Mouse (Mus musculus) cerebellum, adult 9-10 months (tissue): ENCODE measurements at regions not wholly inside any gene's neighbourhood (a gene's known extent, or its start where the extent isn't known, plus 50 kb on each side); places are given as distances from the start of the nearest gene placed in this dataset.

Experiments used
- DNase-seq: peaks from one replicate; pipeline ENCODE4 v3.0.0; 2022

DNA sequence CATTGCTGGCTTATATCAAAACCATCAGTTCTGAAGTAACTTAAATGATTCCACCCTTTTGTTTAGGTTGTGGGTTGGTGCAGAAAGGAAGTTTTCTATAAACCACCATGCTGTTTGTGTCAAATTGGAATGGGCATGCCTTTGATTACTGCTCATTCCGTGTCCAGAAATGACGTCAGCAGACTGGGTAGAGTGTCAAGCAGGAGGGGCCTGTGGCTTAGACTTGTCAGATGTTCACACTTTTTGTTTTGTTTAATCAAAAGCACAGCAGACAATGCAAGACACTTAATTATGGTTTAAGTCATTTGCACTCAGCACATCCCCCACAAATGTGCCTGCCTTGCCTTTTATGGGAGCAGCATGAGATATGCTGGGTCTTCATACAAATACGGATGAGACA, 120.5 kb upstream of the Jag1 start:
- no peak for DNase-seq

DNA sequence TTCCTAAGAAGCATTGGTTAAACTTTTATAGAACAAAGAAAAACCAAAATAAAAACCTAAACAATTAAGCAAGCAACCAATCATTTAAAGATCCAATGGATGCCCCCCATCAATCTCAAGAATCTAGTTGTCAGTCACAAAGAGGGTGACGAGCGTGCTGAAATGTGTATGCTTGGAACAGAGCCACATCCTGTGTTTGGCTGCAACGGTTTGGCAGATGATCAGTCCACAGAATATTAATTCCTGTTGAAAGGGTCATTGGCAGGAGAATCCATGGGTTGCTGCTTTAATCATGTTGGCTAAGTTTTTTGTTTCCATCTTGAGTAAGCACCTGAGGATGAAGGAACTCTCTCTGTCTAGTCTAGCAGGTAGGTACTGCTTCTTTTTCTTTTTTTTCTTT, 117.5 kb upstream of the Jag1 start:
- DNase-seq, result no peak

DNA sequence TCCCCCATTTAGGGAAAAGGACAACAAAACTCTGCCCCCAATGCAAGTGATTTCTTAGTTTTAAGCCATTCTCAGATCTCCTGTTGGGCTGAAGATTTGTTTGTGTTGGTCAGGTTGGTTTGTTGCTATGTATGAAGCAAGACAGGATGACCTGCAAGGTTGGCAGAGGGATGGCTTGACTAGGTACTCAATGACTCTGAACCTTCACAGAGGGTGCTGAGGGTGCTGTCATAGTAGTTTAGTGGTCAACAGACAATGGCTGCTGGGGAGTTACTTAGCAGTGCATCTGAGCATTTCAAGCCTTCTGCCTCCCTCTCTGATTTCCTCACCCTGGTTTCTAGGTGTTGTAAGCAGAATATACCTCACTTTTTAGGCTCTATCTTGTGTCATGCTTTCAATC, 114.7 kb upstream of the Jag1 start:
- DNase-seq, result no peak

DNA sequence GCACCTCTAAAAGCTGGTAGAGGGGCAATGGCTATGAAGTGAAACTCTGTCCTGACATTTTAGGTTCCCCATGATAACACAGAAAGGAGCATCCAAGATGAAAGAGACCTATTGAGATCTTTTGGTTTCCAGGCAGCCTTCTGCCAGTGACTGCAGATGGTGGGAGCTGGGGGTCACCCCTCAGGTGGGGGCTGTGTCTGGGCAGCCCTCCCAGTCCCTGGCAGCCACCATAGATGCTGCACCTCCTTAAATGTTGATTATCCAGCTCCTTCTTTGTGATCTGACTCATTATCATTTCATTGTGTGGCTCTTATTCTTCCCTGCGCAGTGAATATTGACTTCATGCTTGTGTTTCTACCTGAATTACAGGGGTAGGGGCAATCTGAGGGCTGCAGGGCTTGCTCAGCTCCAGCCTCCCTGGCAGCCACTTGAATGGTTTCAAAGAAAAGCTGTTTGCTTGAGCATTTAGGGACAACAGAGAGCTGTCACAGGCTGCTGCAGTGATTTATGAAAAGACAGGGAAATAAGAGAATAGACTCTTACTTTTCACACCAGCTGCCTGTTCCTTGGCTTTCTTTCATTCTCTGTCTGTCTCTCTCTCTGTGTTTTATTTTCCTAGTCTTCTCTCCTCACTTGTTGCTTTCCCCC, 113.1 kb upstream of the Jag1 start:
- DNase-seq, result no peak

DNA sequence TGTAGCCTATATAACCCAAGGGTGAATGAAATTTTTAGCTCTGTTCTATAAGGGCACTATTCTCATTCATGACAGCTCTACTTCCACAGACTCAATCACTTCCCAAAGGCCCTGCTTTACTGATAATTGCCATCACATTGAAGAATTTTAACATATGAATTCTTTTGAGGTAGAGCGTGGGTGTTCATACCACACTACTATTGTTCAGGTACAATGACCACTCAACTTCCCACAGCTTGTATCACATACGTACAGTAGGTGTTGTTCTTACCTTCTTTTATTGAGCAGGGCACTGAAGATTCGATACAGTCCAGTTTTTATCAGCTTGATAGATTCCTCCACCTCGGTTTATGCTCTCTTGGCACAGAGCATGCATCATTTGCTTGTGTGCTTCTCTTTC, 111.1 kb upstream of the Jag1 start:
- no peak for DNase-seq

DNA sequence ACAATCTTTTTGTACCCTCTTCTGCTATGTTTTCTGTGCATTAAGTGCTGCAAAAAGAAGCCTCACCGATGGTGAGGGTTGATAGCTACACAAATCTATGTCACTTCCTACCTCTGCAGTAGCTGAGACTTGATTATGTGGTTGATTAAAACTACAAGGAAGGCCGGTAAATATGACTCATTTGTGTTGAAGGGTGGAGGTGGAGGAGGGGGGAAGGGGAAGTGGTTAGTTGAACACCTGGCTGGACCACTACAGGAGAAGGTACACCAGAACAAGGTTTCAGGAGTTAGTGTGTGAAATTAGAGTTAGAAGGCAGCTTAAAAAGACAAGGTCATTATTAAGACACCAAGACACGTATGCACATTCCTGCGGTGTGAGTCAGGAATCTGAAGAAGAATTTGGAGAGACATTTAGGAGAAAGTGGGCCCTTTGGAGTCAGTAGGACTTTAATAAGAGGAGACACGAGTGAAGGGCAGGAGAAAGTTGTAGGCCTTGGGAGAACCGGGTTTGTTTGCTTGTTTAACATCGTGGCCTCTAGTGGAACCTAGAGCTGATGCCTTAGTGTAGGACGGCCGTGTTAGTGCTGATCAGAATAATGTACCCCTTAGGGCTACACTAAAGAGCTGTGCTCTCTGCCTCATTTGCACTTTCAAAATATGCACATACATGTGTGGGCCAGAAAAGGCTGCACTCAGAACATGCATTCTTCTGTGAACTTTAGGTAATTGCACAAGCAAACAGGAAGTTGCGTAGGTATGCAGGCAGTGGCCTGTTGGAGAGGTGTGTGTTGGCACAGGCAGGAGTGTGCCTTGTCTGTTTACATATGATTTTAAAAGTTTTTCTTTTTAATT, 108.5 kb upstream of the Jag1 start:
- no peak for DNase-seq

DNA sequence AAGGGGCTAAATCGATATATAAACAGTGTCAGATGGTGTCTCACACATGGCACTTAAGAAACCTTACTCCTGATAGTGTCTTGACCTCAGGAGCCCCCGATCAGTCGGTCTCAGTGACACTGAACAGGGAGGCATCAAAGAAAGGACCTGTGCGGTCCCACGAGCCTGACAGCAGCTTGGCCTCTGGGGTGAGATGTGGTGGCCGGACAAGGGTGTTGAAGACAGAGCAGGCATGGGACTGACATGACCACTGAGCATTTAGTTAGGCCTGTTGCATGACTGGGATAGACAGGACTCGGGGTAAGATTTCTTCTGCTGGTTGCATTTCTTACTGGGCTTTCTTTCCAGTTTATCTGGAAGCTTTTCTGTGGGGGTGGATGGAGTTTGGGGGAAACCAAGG, 99.3 kb upstream of the Jag1 start:
- no peak for DNase-seq

DNA sequence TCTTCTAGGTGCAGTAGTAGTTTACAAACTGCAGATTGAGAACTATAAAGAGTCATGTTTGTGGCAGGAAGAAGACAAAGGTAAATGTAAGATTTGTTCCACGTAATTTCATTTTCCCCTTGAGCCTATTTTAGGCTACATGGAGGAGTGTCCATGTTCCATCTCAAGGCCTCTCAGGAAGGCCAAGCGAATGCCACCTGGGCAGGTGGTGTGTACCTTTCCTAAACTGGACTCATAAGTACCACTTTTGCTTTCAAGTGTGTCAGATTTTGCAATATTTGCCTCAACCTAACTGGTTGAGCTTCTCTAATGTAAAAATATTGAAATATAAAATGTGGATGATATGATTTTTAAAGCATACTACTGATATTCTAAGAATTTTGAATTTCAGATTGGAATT, 91.4 kb upstream of the Jag1 start:
- no peak for DNase-seq

DNA sequence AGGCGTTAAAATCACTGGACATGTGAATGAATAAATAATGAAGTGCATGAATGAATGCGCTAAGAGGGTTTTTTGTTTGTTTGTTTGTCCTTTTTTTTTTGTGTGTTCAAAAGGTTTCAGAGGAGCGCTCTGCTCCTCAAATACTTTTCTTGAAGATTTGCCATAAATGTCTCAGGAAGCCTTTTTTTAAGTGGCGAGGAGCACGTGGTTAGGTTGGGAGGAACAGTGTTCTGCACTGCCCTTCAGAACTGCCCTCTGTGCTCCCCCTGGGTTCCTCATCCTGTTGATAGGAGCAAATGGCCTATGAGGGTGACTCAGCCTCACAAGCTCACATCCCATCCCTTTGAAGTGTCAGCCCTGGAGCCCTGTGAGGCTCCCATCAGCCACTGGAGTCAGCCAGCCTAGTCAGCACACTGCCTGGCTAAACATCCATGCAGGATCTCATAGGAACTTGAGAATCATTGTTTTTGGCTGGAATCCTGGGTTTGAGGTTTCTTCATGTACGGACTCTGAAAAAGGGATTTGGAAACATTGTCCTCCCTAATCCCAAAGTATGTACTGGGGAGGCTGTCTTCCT, 87.9 kb upstream of the Jag1 start:
- DNase-seq, result no peak

DNA sequence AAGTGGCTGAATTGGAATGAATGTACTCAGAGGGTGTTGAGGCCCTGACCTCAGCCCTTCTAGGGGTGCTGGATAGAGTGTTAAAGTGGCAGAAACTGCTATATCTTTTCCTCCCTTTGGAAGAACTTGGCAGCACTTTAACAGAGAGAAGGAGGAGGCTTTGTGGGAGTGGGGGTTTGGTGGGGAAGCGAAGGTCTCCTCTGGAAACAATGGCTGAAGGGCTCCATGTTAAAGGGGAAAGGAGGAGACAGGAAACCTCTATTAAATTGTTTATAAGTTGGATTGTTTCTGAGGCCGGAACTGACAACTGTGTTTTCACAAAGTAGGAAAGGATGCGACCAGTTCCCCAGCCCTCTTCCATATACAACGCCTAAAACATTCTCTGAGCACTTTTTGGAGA, 83.7 kb upstream of the Jag1 start:
- no peak for DNase-seq

DNA sequence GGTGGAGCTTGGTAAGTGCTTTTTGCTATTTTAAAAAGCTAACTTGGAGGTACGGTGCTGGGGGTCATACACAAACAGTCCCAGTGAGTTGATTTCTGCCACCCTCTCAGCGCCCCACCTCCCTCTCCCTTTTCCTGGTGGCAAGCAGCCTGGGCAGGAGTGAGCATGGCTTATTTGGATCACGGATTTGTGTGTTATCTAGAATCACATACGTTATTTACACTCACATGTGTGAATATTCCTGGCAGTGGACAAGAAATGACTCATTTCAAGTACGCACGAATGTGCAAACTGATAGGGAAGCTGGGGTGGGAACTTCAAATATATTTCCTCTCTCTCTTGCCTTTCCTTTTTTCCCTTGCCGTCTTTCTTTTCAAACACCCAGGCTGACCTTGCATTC, 75.7 kb upstream of the Jag1 start:
- no peak for DNase-seq

DNA sequence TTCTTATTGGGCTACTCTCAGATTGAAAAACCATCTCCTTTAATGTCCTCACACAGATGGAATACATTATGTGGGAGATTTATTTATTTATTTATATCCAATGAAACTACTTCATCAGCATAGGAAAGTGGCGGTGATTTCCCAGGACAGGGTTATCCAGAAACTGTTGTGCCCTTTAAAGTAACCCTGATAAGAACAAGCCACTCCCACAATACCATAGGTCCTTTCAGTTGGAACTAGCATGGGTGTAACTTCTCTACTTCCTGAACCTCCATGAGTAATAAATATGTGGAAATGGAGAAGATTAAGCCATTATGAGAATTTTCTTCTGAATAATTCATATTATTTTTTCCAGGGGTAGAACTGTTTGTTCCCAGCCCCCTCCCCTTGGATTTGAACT, 52.7 kb upstream of the Jag1 start:
- no peak for DNase-seq

DNA sequence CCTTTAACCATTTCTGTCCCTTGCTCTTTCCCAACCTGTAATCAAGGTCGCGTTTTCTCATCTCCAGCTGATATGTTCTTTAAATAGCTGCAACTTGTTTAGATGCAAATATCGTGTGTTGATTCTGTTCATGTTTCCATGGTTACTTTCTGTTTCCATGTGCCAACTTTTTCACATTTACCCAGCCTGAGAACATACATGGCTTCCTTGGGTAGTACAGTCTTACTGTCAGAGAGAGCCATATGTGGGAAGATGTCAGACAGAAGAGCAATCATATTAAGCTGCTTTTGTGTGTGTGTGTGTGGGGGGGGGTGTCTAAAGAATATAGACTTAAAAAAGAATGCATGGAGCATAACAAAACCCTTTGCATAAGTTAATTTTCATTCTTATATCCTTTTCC, 52.2 kb upstream of the Jag1 start:
- DNase-seq, result no peak
